Mouse (Mus musculus) midbrain, embryonic 10.5 days (tissue): ENCODE results near the gene Mycl. TPM values are rescaled to one million over a fixed set of nuclear protein-coding genes. Genes with fewer than 3 reads are reported as not detected.

Experiments
- DNase-seq: peaks from one replicate; pipeline ENCODE4 v3.0.0-alpha.2; 2017; ENCODE audit warnings: low spot score
- H3K27ac ChIP-seq: fragments of 300-500 bp; sonication (generic); replicated peaks from 2 replicates; pipeline ENCODE4 v1.5.1; 2016; ENCODE audit warnings: mild to moderate bottlenecking
- H3K27me3 ChIP-seq: fragments of 300-500 bp; sonication (generic); 2 replicates; pipeline ENCODE4 v1.6.1; 2016; ENCODE audit warnings: low read depth, mild to moderate bottlenecking; ENCODE audit not compliant: poor library complexity, severe bottlenecking
- H3K36me3 ChIP-seq: fragments of 300-500 bp; sonication (generic); 2 replicates; pipeline ENCODE4 v1.6.1; 2016; ENCODE audit warnings: mild to moderate bottlenecking, moderate library complexity
- H3K4me1 ChIP-seq: fragments of 300-500 bp; sonication (generic); 2 replicates; pipeline ENCODE4 v1.6.1; 2016
- H3K4me3 ChIP-seq: fragments of 300-500 bp; sonication (generic); 2 replicates; pipeline ENCODE4 v1.5.1; 2016; ENCODE audit warnings: mild to moderate bottlenecking, moderate library complexity
- H3K9me3 ChIP-seq: fragments of 300-500 bp; sonication (generic); replicated peaks from 2 replicates; pipeline ENCODE4 v1.6.1; 2016; ENCODE audit warnings: mild to moderate bottlenecking
- WGBS: fragments of 180-500 bp; shearing (Covaris S2); methylation state at CpG from one replicate; pipeline ENCODE4 v1.1.7; 2016; 5-methylcytosine and 5-hydroxymethylcytosine counted together
- polyA plus RNA-seq: library from polyadenylated mRNA; unstranded; fragments of >200 nt; fragmentation: Nextera tagmentation; extraction: Ambion mirVana; gene quantifications from 2 replicates; pipeline ENCODE4 v1.2.1, GENCODE M21; 2016

Mycl gene
- polyA plus RNA-seq, 1 experiment from 2014 or later, result 82.4 TPM

- peaks cover 18% of the 10 kb centered on the region for H3K4me1 ChIP-seq
- H3K27ac ChIP-seq, result no peak overlapping the region
- H3K36me3 ChIP-seq, result peaks cover 82% of the 10 kb centered on the region
- no peak for DNase-seq
- 88% methylated on average over 2 of the region's 2 CpGs for WGBS
- H3K4me3 ChIP-seq, result no peak overlapping the region
- H3K9me3 ChIP-seq, result no peaks in the 10 kb centered on the region
- no peaks in the 10 kb centered on the region for H3K27me3 ChIP-seq
Measured at GRCm38 (mm10) chr4:123035636-123036035, 40.2 kb downstream of the Mycl start.

GRCm38 (mm10) chr4:123036710-123037109 lies 41.3 kb downstream of the Mycl start:
- H3K36me3 ChIP-seq, result peaks cover 79% of the 10 kb centered on the region
- 82% methylated on average over 3 of the region's 3 CpGs for WGBS
- H3K27ac ChIP-seq, result no peak overlapping the region
- H3K27me3 ChIP-seq, result no peaks in the 10 kb centered on the region
- peaks cover 12% of the 10 kb centered on the region; the same call in 1 of the 2 replicates for H3K4me1 ChIP-seq
- no peak overlapping the region for H3K4me3 ChIP-seq
- H3K9me3 ChIP-seq, result no peaks in the 10 kb centered on the region
- DNase-seq, result no peak

DNA sequence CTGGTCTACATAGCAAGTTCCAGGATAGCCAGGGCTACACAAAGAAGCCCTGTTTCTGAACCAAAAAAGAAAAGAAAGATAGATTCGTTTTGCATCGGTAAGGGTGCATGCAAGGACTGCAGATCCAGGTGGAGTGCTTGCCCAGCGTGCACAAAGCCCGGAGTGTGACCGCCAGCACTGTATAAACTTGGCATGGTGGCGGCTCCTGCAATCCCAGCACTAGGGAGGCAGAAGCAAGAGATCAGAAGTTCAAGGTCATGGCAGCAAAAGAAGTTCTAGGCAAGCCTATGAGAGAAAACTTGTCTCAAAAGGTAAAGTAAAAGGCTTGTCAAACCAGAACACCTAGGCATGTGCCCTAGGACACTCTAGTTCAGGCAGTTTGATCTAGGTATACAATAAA lies 45.7 kb downstream of the Mycl start:
- Histone ChIP-seq H3K36me3 (peaks cover 77% of the 10 kb centered on the region), H3K4me1 (peaks cover 7% of the 10 kb centered on the region; the same call in 1 of the 2 replicates)

GRCm38 (mm10) chr4:123043858-123044257 lies 48.4 kb downstream of the Mycl start:
- no peaks in the 10 kb centered on the region for H3K4me1 ChIP-seq
- no peak for DNase-seq
- no peaks in the 10 kb centered on the region for H3K9me3 ChIP-seq
- 93% methylated on average over 1 of the region's 1 CpGs for WGBS
- H3K36me3 ChIP-seq, result peaks cover 94% of the 10 kb centered on the region
- no peaks in the 10 kb centered on the region for H3K27me3 ChIP-seq
- H3K4me3 ChIP-seq, result no peak overlapping the region
- H3K27ac ChIP-seq, result no peak overlapping the region

More for the DNA sequence above, 45.7 kb downstream of the Mycl start:
- DNase-seq, result no peak
- Histone ChIP-seq H3K27me3 (no peaks in the 10 kb centered on the region), H3K4me3 (no peak overlapping the region), H3K9me3 (no peaks in the 10 kb centered on the region), H3K27ac (no peak overlapping the region)
- WGBS, result 93% methylated on average over 6 of the region's 6 CpGs

DNA sequence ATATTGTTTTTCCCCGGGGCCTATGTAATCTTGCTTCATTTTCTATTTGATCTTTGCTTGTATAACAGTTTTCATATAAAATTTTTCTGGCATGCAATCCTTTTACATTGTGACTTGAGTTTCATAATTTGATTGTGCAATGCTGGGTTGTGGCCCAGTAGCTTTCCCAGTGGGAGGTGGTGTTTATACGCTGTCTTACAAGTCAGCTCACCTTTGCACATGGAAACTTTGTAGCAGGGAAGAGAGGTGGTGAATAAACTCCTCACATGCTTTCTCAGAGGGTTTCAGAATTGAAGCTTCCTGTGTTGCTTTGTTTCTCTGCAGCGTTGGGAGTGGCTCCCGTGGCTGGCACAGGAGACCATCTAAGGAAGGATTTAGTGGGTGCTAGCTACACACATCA lies 49.4 kb downstream of the Mycl start:
- Histone ChIP-seq H3K27ac (no peak overlapping the region), H3K27me3 (no peaks in the 10 kb centered on the region), H3K9me3 (no peaks in the 10 kb centered on the region), H3K4me3 (no peak overlapping the region), H3K4me1 (no peaks in the 10 kb centered on the region), H3K36me3 (peaks cover 94% of the 10 kb centered on the region)
- no peak for DNase-seq
- 93% methylated on average over 4 of the region's 4 CpGs for WGBS

GRCm38 (mm10) chr4:123046300-123046699 lies 50.8 kb downstream of the Mycl start:
- Histone ChIP-seq H3K9me3 (no peaks in the 10 kb centered on the region), H3K27ac (no peak overlapping the region), H3K4me1 (no peaks in the 10 kb centered on the region), H3K36me3 (peaks cover 96% of the 10 kb centered on the region), H3K27me3 (no peaks in the 10 kb centered on the region), H3K4me3 (no peak overlapping the region)
- DNase-seq, result no peak
- 86% methylated on average over 3 of the region's 3 CpGs for WGBS

DNA sequence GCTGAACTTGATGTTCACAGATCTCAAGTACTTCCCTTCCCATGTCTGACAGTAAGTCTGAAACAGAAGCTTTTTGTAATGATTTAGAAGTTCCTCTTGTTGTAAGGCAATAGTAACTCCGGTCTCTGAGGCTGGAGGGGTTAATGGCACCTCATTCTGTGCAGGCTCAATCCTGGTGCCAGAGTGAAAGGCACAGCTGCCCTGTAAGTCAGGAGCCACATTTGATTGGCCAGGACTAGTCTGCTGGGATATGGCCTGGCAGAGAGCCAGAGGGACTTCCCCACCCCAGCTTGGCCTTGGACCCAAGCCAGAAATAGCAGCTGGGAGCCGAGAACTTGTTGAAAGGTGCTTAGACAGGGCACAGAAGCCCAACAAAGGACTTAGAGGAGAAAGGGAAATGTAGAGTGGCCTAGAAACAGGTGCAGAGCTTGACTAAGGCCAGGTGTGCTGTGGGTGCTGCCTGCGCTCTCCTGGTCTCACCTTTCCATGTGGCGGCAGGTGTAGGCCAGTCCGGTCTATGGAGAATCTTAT lies 55.3 kb downstream of the Mycl start:
- no peak for DNase-seq
- WGBS, result 92% methylated on average over 5 of the region's 5 CpGs
- H3K4me3 ChIP-seq, result no peak overlapping the region
- H3K36me3 ChIP-seq, result peaks cover 100% of the 10 kb centered on the region
- no peak overlapping the region; the same call in 1 of the 2 replicates for H3K27ac ChIP-seq
- H3K4me1 ChIP-seq, result no peaks in the 10 kb centered on the region; the same call in 1 of the 2 replicates
- H3K27me3 ChIP-seq, result no peaks in the 10 kb centered on the region
- H3K9me3 ChIP-seq, result no peaks in the 10 kb centered on the region

Other genes with a start within 250 kb of the Mycl start
- gene Ppt1, start 159.4 kb upstream of the Mycl start, polyA plus RNA-seq, result 64.7 and 69.3 TPM in 2 replicates
- gene Cap1, start 109.6 kb upstream of the Mycl start, polyA plus RNA-seq, result 69.4 and 79.4 TPM in 2 replicates
- gene Mfsd2a, start 34.5 kb upstream of the Mycl start, polyA plus RNA-seq, result 22.6 and 27.2 TPM in 2 replicates
- gene Trit1, start 20.9 kb downstream of the Mycl start, polyA plus RNA-seq, result 27.6 and 28.2 TPM in 2 replicates
- 0.07 and 0.09 TPM in 2 replicates for gene Bmp8b, start 109.5 kb downstream of the Mycl start, polyA plus RNA-seq
- 0.07 TPM in 2 replicates for gene Oxct2b, start 120.6 kb downstream of the Mycl start, polyA plus RNA-seq
- gene Ppie, start 144.3 kb downstream of the Mycl start, polyA plus RNA-seq, result 127 and 136 TPM in 2 replicates
- 0.32 and 0.42 TPM in 2 replicates for gene Hpcal4, start 187.6 kb downstream of the Mycl start, polyA plus RNA-seq
- gene Nt5c1a, start 205.9 kb downstream of the Mycl start, polyA plus RNA-seq, result not detected in 2 replicates
- 8.0 and 9.8 TPM in 2 replicates for gene Heyl, start 237.9 kb downstream of the Mycl start, polyA plus RNA-seq